Mouse (Mus musculus): ENCODE results near the gene Ppp6c. TPM values are rescaled to one million over a fixed set of nuclear protein-coding genes. Genes with fewer than 3 reads are reported as not detected.

Gene Ppp6c
- 10 to 100 TPM; 61.5 to 68.4 TPM for total RNA-seq (2023)

DNA sequence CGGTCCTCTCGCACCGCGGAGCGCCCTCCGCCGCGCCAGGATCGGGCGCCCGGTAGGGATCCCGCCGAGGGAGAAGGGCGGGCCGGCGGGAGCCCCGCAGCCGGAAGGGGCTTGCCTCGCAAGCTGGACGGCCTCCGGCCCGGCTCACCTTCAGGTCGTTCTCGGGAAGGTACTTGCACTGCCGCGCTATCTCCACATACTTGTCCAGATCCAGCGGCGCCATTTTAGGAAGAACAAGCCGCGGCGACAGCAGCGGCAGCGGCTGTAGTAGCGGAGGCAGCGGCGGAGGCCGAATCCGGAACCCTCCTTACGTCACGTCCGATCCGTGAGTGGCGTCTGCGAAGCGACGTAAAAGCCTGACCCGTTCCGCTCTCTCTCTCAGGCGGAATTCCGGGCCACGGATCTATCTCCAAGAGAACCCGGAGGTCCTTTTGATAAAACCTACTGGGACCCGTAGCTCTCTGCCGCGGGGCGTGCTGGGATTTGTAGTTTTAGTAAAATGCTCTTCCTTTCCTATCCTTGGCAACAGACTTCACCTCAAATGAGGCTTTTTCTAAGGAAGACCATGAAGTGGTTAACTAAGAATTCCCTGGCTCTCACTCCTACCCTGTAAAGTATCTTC, at the start of gene Ppp6c:
Gene Ppp6c (minus strand): TSS at position 433 of the 622 bp plus-strand sequence.

GRCm38 (mm10) chr2:39190561-39191056, 35.6 kb downstream of the Ppp6c start, which contains the start of gene Scai:
Gene Scai (minus strand): TSS chr2:39190734.

Other genes starting within 250 kb of the Ppp6c start
- under 1 TPM; 0.18 to 0.24 TPM for gene Wdr38, start 229.0 kb downstream of the Ppp6c start, total RNA-seq (2023)
- gene Arpc5l, start 221.1 kb downstream of the Ppp6c start, total RNA-seq (2023) = 10 to 100 TPM; 28.4 to 33.9 TPM
- gene Rpl35, start 220.8 kb downstream of the Ppp6c start, total RNA-seq (2023) = 100 to 1,000 TPM; 260 to 308 TPM
- gene Golga1, start 160.9 kb downstream of the Ppp6c start, total RNA-seq (2023) = 10 to 100 TPM; 13.2 to 13.8 TPM
- gene Scai, start 35.7 kb downstream of the Ppp6c start, total RNA-seq (2023) = 10 to 100 TPM in 1 of 2 experiments, 1 to 10 TPM in 1; 9.9 to 12.6 TPM

Data from neutrophil, adult 59 days (primary cell).